Mouse (Mus musculus) brain, embryonic 14.5 days (tissue): ENCODE results near the gene Dpyd. TPM values are rescaled to one million over a fixed set of nuclear protein-coding genes. Genes with fewer than 3 reads are reported as not detected.

Source experiments
- DNase-seq: peaks from one replicate; pipeline ENCODE4 v3.0.0-alpha.2; 2011; ENCODE audit warnings: low read depth
- CTCF ChIP-seq: fragments of 200-500 bp; IDR thresholded peaks from 2 replicates; pipeline ENCODE4 v1.5.1; 2012; ENCODE audit warnings: inconsistent platforms, mild to moderate bottlenecking, moderate library complexity, borderline replicate concordance; ENCODE audit not compliant: insufficient read depth, insufficient read length; ENCODE audit errors: extremely low read depth
- POLR2A ChIP-seq: fragments of 200-500 bp; IDR thresholded peaks from 2 replicates; pipeline ENCODE4 v1.6.1; 2012; ENCODE audit warnings: mild to moderate bottlenecking, inconsistent platforms, borderline replicate concordance; ENCODE audit not compliant: poor library complexity, insufficient read depth, insufficient read length, severe bottlenecking; ENCODE audit errors: extremely low read depth
- polyA plus RNA-seq: library from polyadenylated mRNA; depleted of rRNA; stranded (reverse); fragments of >200 nt; gene quantifications from 2 replicates; pipeline ENCODE4 v1.2.3, GENCODE M21; 2012

Gene Dpyd
- polyA plus RNA-seq, 1 experiment: 2.2 TPM

GRCm38 (mm10) chr3:119154604-119155444 lies 592.9 kb downstream of the Dpyd start:
- no peak for TF ChIP-seq POLR2A
- TF ChIP-seq CTCF: no peak
- DNase-seq: peak; percentile 89

GRCm38 (mm10) chr3:119158670-119159069 lies 596.7 kb downstream of the Dpyd start:
- DNase-seq: no peak
- TF ChIP-seq CTCF (no peak), POLR2A (no peak)

GRCm38 (mm10) chr3:119165691-119166090 lies 603.8 kb downstream of the Dpyd start:
- DNase-seq: peak; percentile 79
- TF ChIP-seq CTCF (no peak), POLR2A (no peak)

- no peak for TF ChIP-seq POLR2A
- TF ChIP-seq CTCF: no peak
- DNase-seq: peak; percentile 61
Measured at GRCm38 (mm10) chr3:119168166-119168565, 606.2 kb downstream of the Dpyd start.

GRCm38 (mm10) chr3:119168661-119169060 lies 606.7 kb downstream of the Dpyd start:
- DNase-seq: no peak
- no peak for TF ChIP-seq CTCF
- TF ChIP-seq POLR2A: no peak

GRCm38 (mm10) chr3:119183261-119183660 lies 621.3 kb downstream of the Dpyd start:
- DNase-seq: no peak
- TF ChIP-seq CTCF: no peak
- no peak for TF ChIP-seq POLR2A

GRCm38 (mm10) chr3:119194071-119194470 lies 632.1 kb downstream of the Dpyd start:
- DNase-seq: peak; percentile 24
- no peak for TF ChIP-seq POLR2A
- no peak for TF ChIP-seq CTCF

- no peak for TF ChIP-seq CTCF
- no peak for TF ChIP-seq POLR2A
- DNase-seq: no peak
Measured at GRCm38 (mm10) chr3:119195613-119196012, 633.7 kb downstream of the Dpyd start.

- no peak for TF ChIP-seq POLR2A
- TF ChIP-seq CTCF: no peak
- DNase-seq: no peak
Measured at GRCm38 (mm10) chr3:119220763-119221412, 659.0 kb downstream of the Dpyd start.

- DNase-seq: peak; percentile 29
- TF ChIP-seq CTCF (no peak), POLR2A (no peak)
Measured at GRCm38 (mm10) chr3:119243181-119243580, 681.3 kb downstream of the Dpyd start.

GRCm38 (mm10) chr3:119256516-119256915 lies 694.6 kb downstream of the Dpyd start:
- peak; percentile 73 for DNase-seq
- TF ChIP-seq POLR2A (no peak), CTCF (peak; percentile 65; the same call in 1 of the 2 replicates)
